Mouse (Mus musculus): ENCODE data around the gene Olfr916.

Gene Olfr916

DNA sequence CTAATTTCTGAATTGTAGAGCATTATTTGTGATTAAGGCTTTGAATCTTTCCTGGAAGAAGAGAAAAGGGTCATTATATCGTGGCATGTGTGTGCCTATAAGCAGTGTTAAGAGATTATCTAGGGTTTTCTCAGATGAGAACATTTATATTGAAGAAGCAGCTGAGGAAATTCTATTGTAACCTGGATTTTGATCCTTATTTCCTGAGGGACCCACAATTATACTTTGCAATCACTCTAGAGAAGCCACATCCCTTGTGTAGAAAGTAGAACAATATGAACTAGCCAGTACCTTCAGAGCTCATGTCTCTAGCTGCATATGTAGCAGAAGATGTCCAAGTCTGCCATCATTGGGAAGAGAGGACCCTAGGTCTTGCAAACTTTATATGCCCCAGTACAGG lies at the start of gene Olfr916:
Olfr916 (minus strand) TSS at position 101 of the 400 bp plus-strand sequence.
- no peak for DNase-seq (ENCODE audit: low read depth)

DNA sequence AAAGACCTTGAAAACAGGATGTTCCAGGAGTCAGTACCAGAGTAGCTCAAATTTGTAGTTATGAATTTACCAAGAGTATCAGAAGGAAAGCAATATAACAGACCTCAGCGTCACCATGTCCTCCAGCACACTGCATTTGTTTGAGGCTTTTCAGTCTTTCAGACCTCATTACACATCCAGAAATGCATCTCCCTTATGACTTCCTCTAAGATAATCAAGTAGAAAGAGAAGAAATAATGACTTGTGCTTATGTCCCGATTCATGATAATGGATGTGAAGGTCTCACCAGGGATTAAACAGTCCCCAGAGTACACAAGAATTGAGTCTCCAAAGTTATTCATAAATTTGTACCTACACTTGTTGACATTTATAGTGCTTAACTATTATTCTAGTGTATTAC lies 14.8 kb upstream of the Olfr916 start, which contains the start of gene Olfr918:
Olfr918 (minus strand) TSS at position 101 of the 400 bp plus-strand sequence.
- DNase-seq (ENCODE audit: low read depth): no peak

DNA sequence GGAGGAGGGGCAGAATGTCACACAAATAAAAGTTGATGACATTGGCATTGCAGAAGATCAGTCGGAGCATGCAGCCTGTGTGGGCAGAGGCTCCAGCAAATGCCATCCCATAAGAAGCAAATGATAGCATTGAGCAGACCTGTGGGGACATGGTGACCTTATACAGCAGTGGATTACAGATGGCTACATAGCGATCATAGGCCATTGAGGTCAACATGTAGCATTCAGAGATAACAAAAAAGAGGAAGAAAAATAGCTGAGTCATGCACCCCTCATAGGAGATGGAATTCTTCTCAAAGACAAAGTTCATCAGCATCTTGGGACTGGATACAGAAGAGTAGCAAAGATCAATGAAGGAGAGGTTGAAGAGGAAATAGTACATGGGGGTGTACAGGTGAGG lies 13.2 kb upstream of the Olfr916 start:
- no peak for DNase-seq (ENCODE audit: low read depth)

DNA sequence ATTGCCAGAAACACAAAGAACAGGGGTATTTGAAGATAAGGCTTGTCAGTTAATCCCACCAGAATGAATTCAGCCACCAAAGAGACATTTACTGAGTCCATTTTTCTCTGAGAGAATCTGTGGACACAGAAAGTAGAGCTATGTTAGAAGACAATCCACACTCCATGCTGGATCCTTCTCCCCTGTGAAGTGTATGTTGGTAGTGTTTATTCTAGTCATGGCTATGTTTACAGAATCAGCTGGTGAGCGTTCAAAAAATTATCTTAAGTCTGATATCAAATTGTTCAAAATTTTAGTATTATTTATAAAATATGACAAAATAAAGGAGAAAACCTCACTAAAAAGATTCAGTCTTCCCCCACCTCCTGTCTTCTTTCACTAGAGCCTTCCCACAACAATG lies 6.1 kb upstream of the Olfr916 start, which contains the start of gene Olfr917:
Olfr917 (minus strand) TSS at position 101 of the 400 bp plus-strand sequence.
- DNase-seq (ENCODE audit: low read depth): no peak

DNA sequence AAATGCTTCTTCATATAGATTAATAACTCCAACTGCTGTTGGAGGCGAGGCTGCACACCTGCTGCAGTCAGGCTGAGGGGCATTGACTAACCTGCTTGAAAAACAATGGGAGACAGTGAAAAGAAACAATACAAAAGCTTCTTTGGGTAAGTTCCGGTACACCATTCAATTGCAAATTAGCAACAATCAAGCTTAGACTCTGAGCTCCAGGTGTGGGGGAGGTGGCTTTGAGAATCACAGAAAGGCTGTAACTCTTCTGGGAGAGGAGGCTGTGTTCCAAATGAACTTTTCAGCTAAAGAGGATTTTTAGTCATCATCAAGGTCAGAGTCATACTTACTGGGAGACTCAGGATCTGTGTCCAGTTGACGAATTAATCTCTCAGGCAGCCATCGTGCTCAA lies 27.3 kb downstream of the Olfr916 start:
- no peak for DNase-seq (ENCODE audit: low read depth)

Data from induced T-regulatory cell, adult 2 months (primary cell).